Mouse (Mus musculus): ENCODE data around the gene Dhx30.

DNA sequence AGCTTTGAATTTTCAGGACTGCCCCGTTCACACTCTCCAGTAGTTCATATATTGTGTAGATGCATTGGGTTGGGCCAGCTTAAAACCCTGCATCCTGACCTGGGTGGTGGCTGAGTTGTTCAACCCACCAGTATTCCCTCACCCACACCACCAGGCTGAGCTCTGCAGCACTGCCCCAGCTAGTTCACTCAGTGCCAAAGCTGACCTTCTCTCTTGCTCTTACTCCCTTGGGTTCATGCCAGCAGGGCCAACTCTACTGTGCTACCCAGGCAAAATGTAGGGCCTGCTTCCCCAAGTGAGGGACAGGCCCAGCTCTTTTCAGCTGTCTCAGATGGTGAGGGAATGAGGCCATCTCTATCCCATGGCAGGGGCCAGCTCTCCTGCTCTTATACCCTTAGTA lies 41.4 kb upstream of the Dhx30 start:
- no peak for TF ChIP-seq CTCF (IDR thresholded peaks at IDR 0.05; ENCODE audit: extremely low read depth, insufficient read length, insufficient replicate concordance, low read depth, low read length)
- no peak for TF ChIP-seq POLR2A (IDR thresholded peaks at IDR 0.05; ENCODE audit: low read depth, low read length)

Data from small intestine, adult 2 months (tissue).